Mouse (Mus musculus) limb, embryonic 12.5 days (tissue): ENCODE measurements at regions not wholly inside any gene's neighbourhood (a gene's known extent, or its start where the extent isn't known, plus 50 kb on each side); places are given as distances from the start of the nearest gene placed in this dataset.

Source experiments
- ATAC-seq: fragments of 200-750 bp; cut with Nextera tagmentation; 2 replicates; pipeline ENCODE4 v1.8.0; 2017; ENCODE audit warnings: low read depth, moderate TSS enrichment; ENCODE audit not compliant: insufficient number of reproducible peaks, insufficient read depth, low FRiP score, low TSS enrichment
- H3K27ac ChIP-seq: fragments of 300-500 bp; sonication (generic); 2 replicates; pipeline ENCODE4 v1.5.1; 2016; ENCODE audit warnings: mild to moderate bottlenecking, moderate library complexity
- H3K27me3 ChIP-seq: fragments of 300-500 bp; sonication (generic); 2 replicates; pipeline ENCODE4 v1.6.1; 2016; ENCODE audit warnings: mild to moderate bottlenecking, moderate library complexity
- H3K36me3 ChIP-seq: fragments of 300-500 bp; sonication (generic); 2 replicates; pipeline ENCODE4 v1.6.1; 2016; ENCODE audit warnings: mild to moderate bottlenecking, moderate library complexity
- H3K4me1 ChIP-seq: fragments of 300-500 bp; sonication (generic); replicated peaks from 2 replicates; pipeline ENCODE4 v1.6.1; 2016
- H3K4me2 ChIP-seq: fragments of 300-500 bp; sonication (generic); 2 replicates; pipeline ENCODE4 v1.6.1; 2016; ENCODE audit warnings: mild to moderate bottlenecking, moderate library complexity
- H3K4me3 ChIP-seq: fragments of 300-500 bp; sonication (generic); replicated peaks from 2 replicates; pipeline ENCODE4 v1.5.1; 2016; ENCODE audit warnings: mild to moderate bottlenecking
- H3K9ac ChIP-seq: fragments of 300-500 bp; sonication (generic); replicated peaks from 2 replicates; pipeline ENCODE4 v1.6.1; 2016; ENCODE audit warnings: mild to moderate bottlenecking, moderate library complexity
- H3K9me3 ChIP-seq: fragments of 300-500 bp; sonication (generic); 2 replicates; pipeline ENCODE4 v1.6.1; 2016; ENCODE audit warnings: mild to moderate bottlenecking, moderate library complexity
- WGBS: fragments of 180-500 bp; shearing (Covaris S2); methylation state at CpG from one replicate; pipeline ENCODE4 v1.1.7; 2016; 5-methylcytosine and 5-hydroxymethylcytosine counted together

DNA sequence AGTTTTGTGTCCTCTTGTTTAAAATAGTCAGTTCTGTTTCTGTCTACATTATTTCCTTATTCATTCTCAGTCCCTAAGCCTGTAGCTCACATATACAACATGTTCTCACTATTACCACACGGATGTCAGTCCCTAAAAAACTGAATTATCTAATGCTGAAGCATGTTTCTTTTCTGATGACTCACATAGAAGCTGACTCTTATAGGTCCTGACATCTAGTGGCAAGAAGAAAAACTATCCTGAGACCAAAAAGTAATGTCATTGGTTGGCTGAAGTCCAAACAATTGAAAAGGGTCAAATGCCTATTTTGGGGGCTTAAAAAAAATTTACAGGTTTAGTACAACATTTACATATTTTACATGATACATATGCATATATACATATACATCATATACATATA lies 551.3 kb upstream of the Tenm3 start:
- H3K9ac ChIP-seq = no peak overlapping the region

DNA sequence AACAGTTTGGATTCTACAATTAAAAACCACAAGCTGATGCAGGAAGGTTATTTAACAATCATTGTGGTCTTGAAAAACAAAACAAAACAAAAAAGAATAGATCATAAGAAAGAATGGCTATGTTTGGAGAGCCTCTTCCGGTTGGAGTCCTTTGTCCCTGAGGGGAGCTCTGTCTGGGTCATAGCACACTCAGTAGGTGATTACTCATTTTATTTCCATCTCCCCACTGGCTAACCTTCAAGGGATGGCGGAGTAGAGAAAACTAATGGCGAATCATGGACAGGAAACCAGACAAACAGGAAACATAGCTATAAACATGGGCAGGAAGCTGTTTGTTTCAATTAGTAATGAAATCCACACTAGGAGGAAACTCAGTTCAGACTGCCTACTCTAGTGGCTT lies 545.8 kb upstream of the Tenm3 start:
- H3K4me2 ChIP-seq = no peak overlapping the region
- H3K4me1 ChIP-seq = peaks cover 10% of the 10 kb centered on the region; the same call in 1 of the 2 replicates
- H3K36me3 ChIP-seq = no peaks in the 10 kb centered on the region
- H3K27me3 ChIP-seq = no peaks in the 10 kb centered on the region
- no peak for ATAC-seq
- H3K27ac ChIP-seq = no peak overlapping the region
- no peaks in the 10 kb centered on the region for H3K9me3 ChIP-seq
- H3K9ac ChIP-seq = no peak overlapping the region
- H3K4me3 ChIP-seq = no peak overlapping the region
- WGBS = 32% methylated on average over 3 of the region's 3 CpGs

More for the DNA sequence above, 551.3 kb upstream of the Tenm3 start:
- Histone ChIP-seq H3K4me3 (no peak overlapping the region), H3K4me1 (no peaks in the 10 kb centered on the region), H3K36me3 (no peaks in the 10 kb centered on the region), H3K4me2 (no peak overlapping the region), H3K9me3 (no peaks in the 10 kb centered on the region), H3K27me3 (no peaks in the 10 kb centered on the region), H3K27ac (no peak overlapping the region)
- ATAC-seq = no peak
- WGBS = 28% methylated on average over 1 of the region's 1 CpGs

DNA sequence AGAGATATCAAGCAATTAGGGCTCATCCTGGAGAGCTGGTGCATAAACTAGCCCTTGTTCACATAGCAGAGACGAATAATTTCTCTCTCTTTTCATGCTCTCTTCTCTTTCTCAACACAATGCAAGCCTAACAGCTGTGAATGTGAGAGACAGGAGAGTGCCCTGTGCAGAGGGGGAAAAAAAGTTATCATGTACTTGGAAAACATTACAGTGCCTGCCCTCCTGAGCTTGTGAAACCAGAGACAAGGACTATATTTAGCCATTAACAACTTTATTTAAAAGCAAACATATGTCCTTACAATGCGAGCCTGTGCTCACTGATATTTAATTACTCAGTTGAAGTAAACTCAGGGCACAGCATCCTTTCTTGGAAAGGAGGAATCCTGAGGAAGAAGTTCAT lies 543.8 kb upstream of the Tenm3 start:
- H3K27ac ChIP-seq = no peak overlapping the region
- no peaks in the 10 kb centered on the region for H3K27me3 ChIP-seq
- WGBS = 35% methylated on average over 2 of the region's 2 CpGs
- H3K9me3 ChIP-seq = no peaks in the 10 kb centered on the region
- H3K36me3 ChIP-seq = no peaks in the 10 kb centered on the region
- H3K4me2 ChIP-seq = no peak overlapping the region
- peak; percentile 47; the same call in 1 of the 2 replicates for ATAC-seq
- peaks cover 10% of the 10 kb centered on the region; the same call in 1 of the 2 replicates for H3K4me1 ChIP-seq
- no peak overlapping the region for H3K4me3 ChIP-seq
- no peak overlapping the region for H3K9ac ChIP-seq

DNA sequence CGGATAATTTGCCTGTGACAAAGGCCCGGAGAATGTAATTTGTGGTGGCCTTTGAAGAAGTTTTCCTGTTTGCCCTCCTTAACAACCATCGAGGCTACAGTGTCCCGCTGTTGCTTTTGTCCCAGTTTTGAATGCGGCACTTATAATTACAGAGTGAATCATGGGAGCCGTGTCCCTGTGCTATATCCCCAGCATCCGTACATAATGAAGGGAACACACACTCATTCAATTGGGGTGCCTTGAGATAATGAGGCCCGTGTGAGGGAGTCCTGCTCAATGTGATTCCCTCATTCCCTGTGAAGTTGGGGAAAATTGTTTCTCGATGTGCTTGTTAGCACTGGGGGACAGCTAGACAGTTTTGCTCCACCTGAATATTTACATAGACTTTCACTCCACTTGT lies 528.9 kb upstream of the Tenm3 start:
- no peaks in the 10 kb centered on the region for H3K9me3 ChIP-seq
- no peaks in the 10 kb centered on the region for H3K4me1 ChIP-seq
- H3K36me3 ChIP-seq = no peaks in the 10 kb centered on the region
- no peak overlapping the region for H3K4me2 ChIP-seq
- no peak overlapping the region for H3K27ac ChIP-seq
- ATAC-seq = no peak
- WGBS = 85% methylated on average over 9 of the region's 9 CpGs
- no peak overlapping the region for H3K9ac ChIP-seq
- no peaks in the 10 kb centered on the region for H3K27me3 ChIP-seq
- no peak overlapping the region for H3K4me3 ChIP-seq

DNA sequence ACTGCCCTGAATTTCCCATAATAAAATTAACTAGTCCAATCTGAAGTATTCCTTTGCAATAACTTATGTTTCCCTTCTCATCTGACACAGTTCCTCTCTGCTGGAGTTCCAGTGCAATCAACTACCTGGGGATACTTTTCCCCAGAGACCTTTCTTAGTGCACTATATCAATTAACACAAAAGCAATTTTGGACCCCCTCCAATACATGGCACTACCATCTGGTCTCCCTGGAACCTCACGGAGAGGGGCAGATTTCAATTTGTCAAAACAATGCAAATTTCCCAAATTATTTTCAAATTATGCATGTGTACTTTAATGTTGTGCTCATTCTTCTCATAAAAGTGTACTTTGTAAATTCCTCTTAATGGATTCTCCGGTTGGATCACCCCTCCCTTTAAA lies 518.9 kb upstream of the Tenm3 start:
- H3K27me3 ChIP-seq = no peaks in the 10 kb centered on the region
- no peak overlapping the region for H3K4me3 ChIP-seq
- 65% methylated on average over 2 of the region's 2 CpGs for WGBS
- no peak overlapping the region for H3K9ac ChIP-seq
- no peak for ATAC-seq
- no peak overlapping the region for H3K4me2 ChIP-seq
- H3K36me3 ChIP-seq = no peaks in the 10 kb centered on the region
- H3K9me3 ChIP-seq = no peaks in the 10 kb centered on the region
- H3K4me1 ChIP-seq = peaks cover 12% of the 10 kb centered on the region
- no peak overlapping the region for H3K27ac ChIP-seq

- H3K36me3 ChIP-seq = no peaks in the 10 kb centered on the region
- no peak overlapping the region for H3K4me3 ChIP-seq
- no peak overlapping the region for H3K9ac ChIP-seq
- H3K4me2 ChIP-seq = no peak overlapping the region
- H3K27ac ChIP-seq = no peak overlapping the region
- no peak for ATAC-seq
- WGBS = 13% methylated on average over 2 of the region's 2 CpGs
- H3K27me3 ChIP-seq = no peaks in the 10 kb centered on the region
- no peaks in the 10 kb centered on the region for H3K9me3 ChIP-seq
- H3K4me1 ChIP-seq = peaks cover 12% of the 10 kb centered on the region
Observed at GRCm38 (mm10) chr8:49361443-49361842, 517.7 kb upstream of the Tenm3 start.

DNA sequence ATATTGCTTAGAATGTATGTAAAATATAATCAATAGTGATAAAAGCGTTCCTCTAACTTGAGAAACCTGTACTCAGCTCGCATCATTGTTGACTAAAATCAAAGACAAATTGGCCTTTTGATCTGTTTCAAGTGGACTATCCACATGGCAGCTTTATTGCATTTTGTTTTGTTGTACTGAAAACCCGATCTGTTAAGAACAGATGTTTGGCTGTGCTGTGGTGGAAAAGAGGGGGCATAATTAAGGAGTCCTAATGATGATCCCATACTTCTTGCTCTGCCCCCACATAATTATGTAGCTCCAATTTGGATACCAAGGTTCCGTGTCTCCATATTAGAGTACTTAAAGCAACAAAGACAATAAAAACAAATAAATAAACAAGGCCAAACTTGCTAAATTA lies 516.4 kb upstream of the Tenm3 start:
- H3K9me3 ChIP-seq = peaks cover 2% of the 10 kb centered on the region; the same call in 1 of the 2 replicates
- WGBS = 17% methylated on average over 4 of the region's 4 CpGs

DNA sequence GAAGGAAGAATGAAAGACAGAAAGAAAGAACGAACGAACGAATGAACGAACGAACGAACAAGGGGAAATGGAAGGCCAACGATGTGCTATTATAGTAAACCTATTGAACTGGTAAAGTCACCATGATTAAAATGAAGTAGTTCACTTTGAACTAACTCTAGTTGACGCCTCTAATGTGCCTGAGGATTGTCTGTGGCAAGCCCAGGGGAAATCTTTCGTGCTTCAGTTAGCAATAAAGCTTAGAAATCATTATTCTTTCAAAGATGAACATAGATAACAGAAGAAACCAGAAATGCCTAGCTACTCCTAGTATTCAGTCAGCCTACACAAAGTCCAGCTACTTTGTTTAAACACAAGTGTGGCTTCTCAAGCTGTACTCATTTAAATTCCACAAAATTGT lies 515.9 kb upstream of the Tenm3 start:
- H3K27ac ChIP-seq = no peak overlapping the region
- no peak overlapping the region for H3K4me2 ChIP-seq
- H3K4me3 ChIP-seq = no peak overlapping the region
- no peak for ATAC-seq
- peaks cover 4% of the 10 kb centered on the region; the same call in 1 of the 2 replicates for H3K9me3 ChIP-seq
- H3K27me3 ChIP-seq = no peaks in the 10 kb centered on the region
- H3K4me1 ChIP-seq = peaks cover 12% of the 10 kb centered on the region
- 54% methylated on average over 9 of the region's 9 CpGs for WGBS
- no peaks in the 10 kb centered on the region for H3K36me3 ChIP-seq
- no peak overlapping the region for H3K9ac ChIP-seq

More for the DNA sequence above, 516.4 kb upstream of the Tenm3 start:
- no peaks in the 10 kb centered on the region for H3K27me3 ChIP-seq
- no peak for ATAC-seq
- peaks cover 12% of the 10 kb centered on the region for H3K4me1 ChIP-seq
- H3K36me3 ChIP-seq = no peaks in the 10 kb centered on the region
- no peak overlapping the region for H3K4me3 ChIP-seq
- H3K4me2 ChIP-seq = no peak overlapping the region
- H3K27ac ChIP-seq = no peak overlapping the region
- no peak overlapping the region for H3K9ac ChIP-seq

GRCm38 (mm10) chr8:49348602-49349001 lies 504.9 kb upstream of the Tenm3 start:
- Histone ChIP-seq H3K9ac (no peak overlapping the region), H3K27me3 (no peaks in the 10 kb centered on the region), H3K36me3 (no peaks in the 10 kb centered on the region), H3K9me3 (no peaks in the 10 kb centered on the region), H3K4me1 (no peaks in the 10 kb centered on the region; the same call in 1 of the 2 replicates), H3K4me3 (no peak overlapping the region), H3K27ac (no peak overlapping the region), H3K4me2 (no peak overlapping the region)
- 78% methylated on average over 3 of the region's 3 CpGs for WGBS
- ATAC-seq = no peak

- WGBS = 92% methylated on average over 4 of the region's 4 CpGs
- no peaks in the 10 kb centered on the region for H3K36me3 ChIP-seq
- no peak overlapping the region for H3K9ac ChIP-seq
- no peak overlapping the region for H3K4me3 ChIP-seq
- no peak overlapping the region for H3K4me2 ChIP-seq
- ATAC-seq = no peak
- H3K4me1 ChIP-seq = no peaks in the 10 kb centered on the region
- no peak overlapping the region for H3K27ac ChIP-seq
- no peaks in the 10 kb centered on the region for H3K27me3 ChIP-seq
- no peaks in the 10 kb centered on the region for H3K9me3 ChIP-seq
Observed at GRCm38 (mm10) chr8:49338716-49339115, 495.0 kb upstream of the Tenm3 start.

GRCm38 (mm10) chr8:49326980-49327379 lies 483.2 kb upstream of the Tenm3 start:
- no peak overlapping the region for H3K4me3 ChIP-seq
- H3K4me2 ChIP-seq = peak overlapping the region; percentile 35; the same call in 1 of the 2 replicates
- H3K9ac ChIP-seq = no peak overlapping the region
- H3K27ac ChIP-seq = no peak overlapping the region
- no peaks in the 10 kb centered on the region for H3K27me3 ChIP-seq
- WGBS = 82% methylated on average over 4 of the region's 4 CpGs
- H3K9me3 ChIP-seq = no peaks in the 10 kb centered on the region
- peaks cover 10% of the 10 kb centered on the region; the same call in 1 of the 2 replicates for H3K4me1 ChIP-seq
- no peak for ATAC-seq
- no peaks in the 10 kb centered on the region for H3K36me3 ChIP-seq

DNA sequence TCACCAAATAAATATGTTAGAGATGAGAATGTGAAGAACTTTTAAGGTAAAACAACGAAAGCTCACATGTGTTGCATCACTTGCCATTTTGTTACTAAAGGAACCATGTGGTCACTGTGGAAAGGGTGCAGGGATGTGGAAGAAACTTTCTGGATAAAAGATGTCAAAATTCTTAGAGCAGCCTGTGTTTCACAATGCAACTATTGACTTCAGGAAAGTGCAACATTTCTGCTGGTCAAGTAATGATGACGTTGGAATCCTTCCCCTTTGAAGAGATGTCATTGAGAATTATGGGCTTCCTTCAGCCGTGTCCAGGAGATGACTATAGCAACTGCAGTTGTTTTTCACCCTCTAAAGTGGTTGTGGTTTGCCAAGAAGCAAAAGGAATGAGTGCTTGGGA lies 477.7 kb upstream of the Tenm3 start:
- no peaks in the 10 kb centered on the region for H3K27me3 ChIP-seq
- no peaks in the 10 kb centered on the region for H3K36me3 ChIP-seq
- H3K4me3 ChIP-seq = no peak overlapping the region
- H3K9ac ChIP-seq = no peak overlapping the region
- WGBS = 53% methylated on average over 3 of the region's 3 CpGs
- H3K4me2 ChIP-seq = no peak overlapping the region
- no peak for ATAC-seq
- no peaks in the 10 kb centered on the region for H3K9me3 ChIP-seq
- peaks cover 7% of the 10 kb centered on the region; the same call in 1 of the 2 replicates for H3K4me1 ChIP-seq
- H3K27ac ChIP-seq = no peak overlapping the region
